Mouse (Mus musculus) gastrocnemius, postnatal 14 days (tissue): ENCODE data around the gene 2410015M20Rik. TPM values are rescaled to one million over a fixed set of nuclear protein-coding genes. Genes with fewer than 3 reads are reported as not detected.
A peak's percentile ranks its signal among the peaks of the same experiment; 100 is the strongest.

Source experiments
- DNase-seq: peaks from one replicate; pipeline ENCODE4 v3.0.0; 2021; ENCODE audit warnings: mixed read lengths
- intact Hi-C: fragments of 180-260 bp; cut with DNase I; formaldehyde crosslinking; loops from one replicate; pipeline ENCODE4 v1.15.1; 2025; ENCODE audit warnings: low total_unique reads
- total RNA-seq, 2 experiments: library from RNA; stranded (reverse); gene quantifications; 2 replicates each; pipeline ENCODE4 v1.2.3; 2021

The 2410015M20Rik gene
- total RNA-seq, 2 experiments from 2014 or later, result 193 to 194 TPM

- intact Hi-C loops, result no loop called here
- DNase-seq, result peak; percentile 51
Measured at GRCm38 (mm10) chr17:56585171-56585821, 24.3 kb downstream of the 2410015M20Rik start.

GRCm38 (mm10) chr17:56584257-56585130 is 25.1 kb downstream of the 2410015M20Rik start, which contains the start of the genes Safb2 and Safb:
Safb2 (minus strand) TSS chr17:56584585.
Safb (plus strand) TSS chr17:56584825.
- intact Hi-C loops, result no loop called here
- peak; percentile 99 for DNase-seq

GRCm38 (mm10) chr17:56583611-56584256 is 25.8 kb downstream of the 2410015M20Rik start:
- peak; percentile 71 for DNase-seq
- intact Hi-C loops, result no loop called here

GRCm38 (mm10) chr17:56583071-56583470 is 26.5 kb downstream of the 2410015M20Rik start:
- intact Hi-C loops, result no loop called here
- no peak for DNase-seq

GRCm38 (mm10) chr17:56572939-56573338 is 36.6 kb downstream of the 2410015M20Rik start:
- no peak for DNase-seq
- intact Hi-C loops, result no loop called here

GRCm38 (mm10) chr17:56572154-56572553 is 37.4 kb downstream of the 2410015M20Rik start:
- DNase-seq, result no peak
- intact Hi-C loops, result no loop called here

- intact Hi-C loops, result no loop called here
Measured at GRCm38 (mm10) chr17:56570287-56570686, 39.3 kb downstream of the 2410015M20Rik start.

GRCm38 (mm10) chr17:56567370-56567769 is 42.2 kb downstream of the 2410015M20Rik start:
- intact Hi-C loops, result no loop called here

More at GRCm38 (mm10) chr17:56570287-56570686, 39.3 kb downstream of the 2410015M20Rik start:
- DNase-seq, result no peak

GRCm38 (mm10) chr17:56566918-56567317 is 42.7 kb downstream of the 2410015M20Rik start:
- no peak for DNase-seq
- intact Hi-C loops, result no loop called here

More at GRCm38 (mm10) chr17:56567370-56567769, 42.2 kb downstream of the 2410015M20Rik start:
- DNase-seq, result no peak

- no peak for DNase-seq
- intact Hi-C loops, result no loop called here
Measured at GRCm38 (mm10) chr17:56566293-56566692, 43.3 kb downstream of the 2410015M20Rik start.

GRCm38 (mm10) chr17:56561866-56562265 is 47.7 kb downstream of the 2410015M20Rik start:
- intact Hi-C loops, result no loop called here
- no peak for DNase-seq

- DNase-seq, result no peak
- intact Hi-C loops, result no loop called here
Measured at GRCm38 (mm10) chr17:56560131-56560530, 49.4 kb downstream of the 2410015M20Rik start.

GRCm38 (mm10) chr17:56559386-56559785 is 50.2 kb downstream of the 2410015M20Rik start:
- intact Hi-C loops, result loop anchor here (2.0 kb wide), 1 partner anchor 203 kb away; no protein-coding TSS in a partner anchor
- no peak for DNase-seq

GRCm38 (mm10) chr17:56558448-56558847 is 51.1 kb downstream of the 2410015M20Rik start:
- peak; percentile 61 for DNase-seq
- intact Hi-C loops, result loop anchor here (2.0 kb wide), 1 partner anchor 202 kb away; no protein-coding TSS in a partner anchor

Other genes with a start within 250 kb of the 2410015M20Rik start
- 10 to 100 TPM; 38.2 to 44.4 TPM for gene Ptprs, start 133.3 kb downstream of the 2410015M20Rik start, total RNA-seq
- not detected for gene Znrf4, start 97.3 kb downstream of the 2410015M20Rik start, total RNA-seq
- gene Gm20219, start 55.4 kb downstream of the 2410015M20Rik start, total RNA-seq, result under 1 TPM; 0.27 to 0.42 TPM
- gene Safb2, start 25.2 kb downstream of the 2410015M20Rik start, total RNA-seq, result 10 to 100 TPM; 25.1 to 34.9 TPM
- gene Safb, start 24.9 kb downstream of the 2410015M20Rik start, total RNA-seq, result 10 to 100 TPM; 39.4 to 46.2 TPM
- 100 to 1,000 TPM; 679 to 780 TPM for gene Rpl36, start 3.6 kb upstream of the 2410015M20Rik start, total RNA-seq
- gene Lonp1, start 17.1 kb upstream of the 2410015M20Rik start, total RNA-seq, result 10 to 100 TPM; 50.3 to 54.5 TPM
- not detected for gene Catsperd, start 18.4 kb upstream of the 2410015M20Rik start, total RNA-seq
- 10 to 100 TPM; 34.2 to 35.1 TPM for gene Ranbp3, start 63.5 kb upstream of the 2410015M20Rik start, total RNA-seq
- gene Ndufa11, start 108.0 kb upstream of the 2410015M20Rik start, total RNA-seq, result 100 to 1,000 TPM; 433 to 458 TPM
- 1 to 10 TPM; 5.4 to 5.8 TPM for gene Vmac, start 108.3 kb upstream of the 2410015M20Rik start, total RNA-seq
- 1 to 10 TPM in 1 of 2 experiments, under 1 TPM in 1; 0.47 to 1.4 TPM for gene Nrtn, start 147.8 kb upstream of the 2410015M20Rik start, total RNA-seq
- gene Dus3l, start 155.0 kb upstream of the 2410015M20Rik start, total RNA-seq, result 10 to 100 TPM; 12.9 to 13.2 TPM
- under 1 TPM in 1 of 2 experiments, not detected in 1; 0.14 TPM for gene Prr22, start 160.5 kb upstream of the 2410015M20Rik start, total RNA-seq
- 1 to 10 TPM; 3.3 to 4.7 TPM for gene Rfx2, start 221.2 kb upstream of the 2410015M20Rik start, total RNA-seq